Comparison of ENCODE assay signal across 22 mouse cellular contexts in genomic region chr8:94922176-94922575, GRCm38 (mm10). TPM values are rescaled to one million over a fixed set of nuclear protein-coding genes. Genes with fewer than 3 reads are reported as not detected.
DNase-seq lines count a peak whose midpoint lies in the region; ATAC-seq and TF ChIP-seq lines count a peak whose summit lies in the region.
"Had no signal": no experiment of that assay in that cellular context is flagged by ENCODE, and none has a peak within 500 bp of the region (broad histone marks: within the 10 kb centered on the region; RNA-seq: fewer than 3 reads in every experiment).

No protein-coding gene starts in this region.

- no peak for TF ChIP-seq EP300 in stomach, postnatal 0 days (optimal IDR thresholded peaks at IDR 0.05)

- no peak for TF ChIP-seq CTCF in stomach, postnatal 0 days (IDR thresholded peaks at IDR 0.05; ENCODE audit: low read depth)

- H3K4me2 ChIP-seq in heart, embryonic 11.5 days: no peak overlapping the region; the same call in 1 of the 2 replicates
- no peak overlapping the region for H3K4me2 ChIP-seq in stomach, embryonic 15.5 days
- no peak overlapping the region for H3K4me2 ChIP-seq in stomach, postnatal 0 days (replicated peaks; ENCODE audit: low read depth)
- H3K4me2 ChIP-seq in liver, embryonic 13.5 days: peak overlapping the region; percentile 46; the same call in 1 of the 2 replicates
- H3K4me2 ChIP-seq: forebrain, embryonic 12.5 days; hindbrain, embryonic 13.5 days had no signal

- DNase-seq in heart, adult 11 months: no peak
- no peak for DNase-seq in stomach, postnatal 0 days (ENCODE audit: low spot score)
- DNase-seq in liver, embryonic 13.5 days: no peak
- DNase-seq in layer of hippocampus, adult 8-10 months (ENCODE audit: low spot score in 2 of 2): no peak
- no peak for DNase-seq in adrenal gland, postnatal 10 days
- DNase-seq: adrenal gland, postnatal 36 days; cerebellum, adult 2 months; cerebellum, postnatal 36 days; gastrocnemius, postnatal 36 days; kidney, postnatal 10 days; left cerebral cortex, postnatal 4 days; retina, postnatal 1 day had no signal

- H3K9me3 ChIP-seq in heart, embryonic 11.5 days (replicated peaks; ENCODE audit: control insufficient read depth, low read length): no peaks in the 10 kb centered on the region
- no peaks in the 10 kb centered on the region for H3K9me3 ChIP-seq in stomach, embryonic 15.5 days
- no peaks in the 10 kb centered on the region for H3K9me3 ChIP-seq in stomach, postnatal 0 days (ENCODE audit: control insufficient read depth, low read length)
- H3K9me3 ChIP-seq in liver, embryonic 13.5 days (replicated peaks): no peaks in the 10 kb centered on the region
- H3K9me3 ChIP-seq: forebrain, embryonic 12.5 days; hindbrain, embryonic 13.5 days had no signal

- H3K36me3 ChIP-seq in heart, embryonic 11.5 days (ENCODE audit: control insufficient read depth, insufficient read depth, low read length): no peaks in the 10 kb centered on the region
- H3K36me3 ChIP-seq in stomach, embryonic 15.5 days: no peaks in the 10 kb centered on the region
- no peaks in the 10 kb centered on the region for H3K36me3 ChIP-seq in stomach, postnatal 0 days (ENCODE audit: control insufficient read depth, insufficient read depth, low read length)
- no peaks in the 10 kb centered on the region for H3K36me3 ChIP-seq in liver, embryonic 13.5 days
- H3K36me3 ChIP-seq: forebrain, embryonic 12.5 days; hindbrain, embryonic 13.5 days had no signal

- no peak for ATAC-seq in heart, embryonic 11.5 days (replicated peaks; ENCODE audit: insufficient number of reproducible peaks, low FRiP score, low TSS enrichment)
- ATAC-seq in stomach, embryonic 15.5 days (ENCODE audit: insufficient read depth, low FRiP score, low read depth): no peak
- ATAC-seq in stomach, postnatal 0 days (ENCODE audit: low FRiP score, low TSS enrichment): no peak
- no peak for ATAC-seq in liver, embryonic 13.5 days (ENCODE audit: low read depth)
- ATAC-seq: activated CD4-positive, CD25-positive, alpha-beta regulatory T cell, adult 4 months; inflammation-experienced regulatory T-cells, adult 6 months had no signal

- H3K4me3 ChIP-seq in heart, embryonic 11.5 days (ENCODE audit: low read depth, low read length): no peak overlapping the region
- no peak overlapping the region for H3K4me3 ChIP-seq in stomach, embryonic 15.5 days (replicated peaks)
- no peak overlapping the region for H3K4me3 ChIP-seq in stomach, postnatal 0 days (ENCODE audit: low read depth, low read length)
- H3K4me3 ChIP-seq in liver, embryonic 13.5 days (replicated peaks): no peak overlapping the region
- H3K4me3 ChIP-seq: forebrain, embryonic 12.5 days; hindbrain, embryonic 13.5 days; layer of hippocampus, adult 2 months had no signal

- no peaks in the 10 kb centered on the region; the same call in 1 of the 2 replicates for H3K27me3 ChIP-seq in heart, embryonic 11.5 days (ENCODE audit: control insufficient read depth, insufficient read depth, low read length)
- no peaks in the 10 kb centered on the region for H3K27me3 ChIP-seq in stomach, embryonic 15.5 days (replicated peaks)
- no peaks in the 10 kb centered on the region for H3K27me3 ChIP-seq in stomach, postnatal 0 days (ENCODE audit: control insufficient read depth, insufficient read depth, low read length)
- H3K27me3 ChIP-seq in liver, embryonic 13.5 days: peaks cover 8% of the 10 kb centered on the region

- peaks cover 18% of the 10 kb centered on the region for H3K4me1 ChIP-seq in heart, embryonic 11.5 days (ENCODE audit: control insufficient read depth, insufficient read depth, low read length)
- peaks cover 14% of the 10 kb centered on the region for H3K4me1 ChIP-seq in stomach, embryonic 15.5 days
- H3K4me1 ChIP-seq in stomach, postnatal 0 days (replicated peaks; ENCODE audit: control insufficient read depth, insufficient read depth): no peaks in the 10 kb centered on the region; the same call in 1 of the 2 replicates
- peaks cover 60% of the 10 kb centered on the region for H3K4me1 ChIP-seq in liver, embryonic 13.5 days (replicated peaks)

- H3K9ac ChIP-seq in heart, embryonic 11.5 days (ENCODE audit: low read depth, low read length): 0 out of 2 replicates have a peak overlapping the region, but pooled peaks have one; percentile 46
- H3K9ac ChIP-seq in stomach, embryonic 15.5 days: no peak overlapping the region
- H3K9ac ChIP-seq in stomach, postnatal 0 days (ENCODE audit: low read length): no peak overlapping the region
- 0 out of 2 replicates have a peak overlapping the region, but pooled peaks have one; percentile 54 for H3K9ac ChIP-seq in liver, embryonic 13.5 days
- H3K9ac ChIP-seq: forebrain, embryonic 12.5 days; hindbrain, embryonic 13.5 days had no signal

- peak overlapping the region; percentile 76 for H3K27ac ChIP-seq in heart, embryonic 11.5 days (ENCODE audit: low read depth, low read length)
- 0 out of 2 replicates have a peak overlapping the region, but pooled peaks have one; percentile 31 for H3K27ac ChIP-seq in stomach, embryonic 15.5 days
- H3K27ac ChIP-seq in stomach, postnatal 0 days (replicated peaks): no peak overlapping the region
- peak overlapping the region; percentile 73 for H3K27ac ChIP-seq in liver, embryonic 13.5 days
- H3K27ac ChIP-seq: forebrain, embryonic 12.5 days; hindbrain, embryonic 13.5 days; layer of hippocampus, adult 2 months had no signal

- WGBS in heart, embryonic 11.5 days (ENCODE audit: insufficient replicate concordance): 53% methylated on average over 6 of the region's 6 CpGs
- WGBS in stomach, embryonic 15.5 days: 54% methylated on average over 6 of the region's 6 CpGs
- WGBS in stomach, postnatal 0 days: 51% methylated on average over 6 of the region's 6 CpGs
- WGBS in liver, embryonic 13.5 days (ENCODE audit: insufficient replicate concordance): 38% methylated on average over 6 of the region's 6 CpGs

RNA-seq across cellular contexts. Expression of gene Adgrg5, which starts 1.3 kb away (rescaled TPM):
- 0.10 and 0.47 TPM in 2 replicates for polyA plus RNA-seq in heart, embryonic 11.5 days (2014; fragmentation: Nextera tagmentation; extraction: Ambion mirVana)
- 0.59 and 0.65 TPM in 2 replicates for polyA plus RNA-seq in stomach, embryonic 15.5 days (2015; fragmentation: Nextera tagmentation; extraction: Ambion mirVana)
- 0.15 and 0.27 TPM in 2 replicates for polyA plus RNA-seq in stomach, postnatal 0 days (2015; fragmentation: Nextera tagmentation; extraction: Ambion mirVana)
- 0.43 and 0.52 TPM in 2 replicates for polyA plus RNA-seq in liver, embryonic 13.5 days (2015; fragmentation: Nextera tagmentation; extraction: Ambion mirVana)
- total RNA-seq in layer of hippocampus, adult 8-10 months (2022): under 1 TPM in 2 of 4 experiments, not detected in 2; 0.73 to 0.85 TPM
- total RNA-seq in adrenal gland, postnatal 10 days (2021): under 1 TPM; 0.27 to 0.82 TPM
- total RNA-seq: gastrocnemius, postnatal 36 days; layer of hippocampus, adult 2 months; left cerebral cortex, adult 18-20 months; megakaryocyte progenitor cell, adult 5-6 weeks; midbrain, postnatal 0 days had no signal
- polyA plus RNA-seq: forebrain, embryonic 12.5 days; hindbrain, embryonic 13.5 days had no signal

RNA-seq across cellular contexts. Expression of gene Ccdc102a, which starts 4.3 kb away (rescaled TPM):
- polyA plus RNA-seq in heart, embryonic 11.5 days (2014; fragmentation: Nextera tagmentation; extraction: Ambion mirVana): 22.8 and 24.8 TPM in 2 replicates
- 25.8 and 26.5 TPM in 2 replicates for polyA plus RNA-seq in stomach, embryonic 15.5 days (2015; fragmentation: Nextera tagmentation; extraction: Ambion mirVana)
- 12.0 and 12.7 TPM in 2 replicates for polyA plus RNA-seq in stomach, postnatal 0 days (2015; fragmentation: Nextera tagmentation; extraction: Ambion mirVana)
- polyA plus RNA-seq in liver, embryonic 13.5 days (2015; fragmentation: Nextera tagmentation; extraction: Ambion mirVana): 3.5 TPM in 2 replicates
- total RNA-seq in layer of hippocampus, adult 8-10 months (2022): 1 to 10 TPM; 1.0 to 2.6 (median 1.4) TPM
- total RNA-seq in adrenal gland, postnatal 10 days (2021): 10 to 100 TPM; 11.0 to 11.7 TPM

RNA-seq across cellular contexts. Expression of gene Dok4, which starts 46.0 kb away (rescaled TPM):
- polyA plus RNA-seq in heart, embryonic 11.5 days (2014; fragmentation: Nextera tagmentation; extraction: Ambion mirVana): 46.2 and 57.7 TPM in 2 replicates
- 26.9 and 29.8 TPM in 2 replicates for polyA plus RNA-seq in stomach, embryonic 15.5 days (2015; fragmentation: Nextera tagmentation; extraction: Ambion mirVana)
- 19.3 and 20.5 TPM in 2 replicates for polyA plus RNA-seq in stomach, postnatal 0 days (2015; fragmentation: Nextera tagmentation; extraction: Ambion mirVana)
- polyA plus RNA-seq in liver, embryonic 13.5 days (2015; fragmentation: Nextera tagmentation; extraction: Ambion mirVana): 9.3 and 9.8 TPM in 2 replicates
- total RNA-seq in layer of hippocampus, adult 8-10 months (2022): 10 to 100 TPM; 18.1 to 22.7 (median 19.8) TPM
- 10 to 100 TPM; 26.3 to 26.7 TPM for total RNA-seq in adrenal gland, postnatal 10 days (2021)

RNA-seq across cellular contexts. Expression of gene Adgrg1, which starts 52.4 kb away (rescaled TPM):
- polyA plus RNA-seq in heart, embryonic 11.5 days (2014; fragmentation: Nextera tagmentation; extraction: Ambion mirVana): 6.4 and 7.5 TPM in 2 replicates
- 42.7 and 47.9 TPM in 2 replicates for polyA plus RNA-seq in stomach, embryonic 15.5 days (2015; fragmentation: Nextera tagmentation; extraction: Ambion mirVana)
- polyA plus RNA-seq in stomach, postnatal 0 days (2015; fragmentation: Nextera tagmentation; extraction: Ambion mirVana): 42.4 and 50.9 TPM in 2 replicates
- 42.7 and 55.6 TPM in 2 replicates for polyA plus RNA-seq in liver, embryonic 13.5 days (2015; fragmentation: Nextera tagmentation; extraction: Ambion mirVana)
- 10 to 100 TPM; 81.5 to 97.4 (median 90.2) TPM for total RNA-seq in layer of hippocampus, adult 8-10 months (2022)
- total RNA-seq in adrenal gland, postnatal 10 days (2021): 10 to 100 TPM; 35.9 to 48.9 TPM

Comparison
In these comparisons a context has a peak if more than half of its experiments do, and no peak if none do; other contexts are left out.
1. H3K9ac ChIP-seq: peak in heart, embryonic 11.5 days (single experiment) and liver, embryonic 13.5 days (single experiment); none in stomach, embryonic 15.5 days (single experiment) and stomach, postnatal 0 days (single experiment).